Mouse (Mus musculus): Measurements from ENCODE around the gene Cdh16. TPM values are rescaled to one million over a fixed set of nuclear protein-coding genes. Genes with fewer than 3 reads are reported as not detected.
A peak's percentile ranks its signal among the peaks of the same experiment; 100 is the strongest.
"Not testable (repeated sequence)": the region's sequence is repeated elsewhere in the genome, so short reads cannot be mapped to it uniquely, and the experiment has no call there.

Gene Cdh16
- total RNA-seq, 2 experiments from 2014 or later: 2.8 to 4.6 TPM

GRCm38 (mm10) chr8:104611613-104612012, 12.6 kb downstream of the Cdh16 start:
- DNase-seq: peak; percentile 17

GRCm38 (mm10) chr8:104610185-104610766, 13.9 kb downstream of the Cdh16 start:
- DNase-seq: peak; percentile 90

GRCm38 (mm10) chr8:104609222-104609621, 15.0 kb downstream of the Cdh16 start:
- peak; percentile 79 for DNase-seq

- DNase-seq: peak; percentile 86
Observed at GRCm38 (mm10) chr8:104607944-104608343, 16.3 kb downstream of the Cdh16 start.

GRCm38 (mm10) chr8:104606329-104606728, 17.9 kb downstream of the Cdh16 start:
- peak; percentile 85 for DNase-seq

- no peak for DNase-seq
Observed at GRCm38 (mm10) chr8:104603245-104603593, 21.0 kb downstream of the Cdh16 start.

- peak; percentile 93 for DNase-seq
Observed at GRCm38 (mm10) chr8:104602468-104603244, 21.5 kb downstream of the Cdh16 start.

- DNase-seq: peak; percentile 23
Observed at GRCm38 (mm10) chr8:104601941-104602371, 22.2 kb downstream of the Cdh16 start.

- no peak for DNase-seq
Observed at GRCm38 (mm10) chr8:104601386-104601785, 22.8 kb downstream of the Cdh16 start.

- DNase-seq: no peak
Observed at GRCm38 (mm10) chr8:104598496-104598895, 25.7 kb downstream of the Cdh16 start.

GRCm38 (mm10) chr8:104597656-104598055, 26.5 kb downstream of the Cdh16 start:
- no peak for DNase-seq

GRCm38 (mm10) chr8:104595773-104596536, 28.2 kb downstream of the Cdh16 start:
- DNase-seq: no peak

GRCm38 (mm10) chr8:104594611-104595362, 29.4 kb downstream of the Cdh16 start:
- no peak for DNase-seq

- no peak for DNase-seq
Observed at GRCm38 (mm10) chr8:104593536-104594325, 30.5 kb downstream of the Cdh16 start.

- DNase-seq: no peak
Observed at GRCm38 (mm10) chr8:104592566-104592965, 31.6 kb downstream of the Cdh16 start.

- DNase-seq: no peak
Observed at GRCm38 (mm10) chr8:104591856-104592255, 32.3 kb downstream of the Cdh16 start.

GRCm38 (mm10) chr8:104591133-104591834, 32.9 kb downstream of the Cdh16 start, which contains the start of gene Pdp2:
TSS of gene Pdp2 (plus strand) at chr8:104591451.
- peak; percentile 92 for DNase-seq

- no peak for DNase-seq
Observed at GRCm38 (mm10) chr8:104590284-104590683, 33.9 kb downstream of the Cdh16 start.

- DNase-seq: no peak
Observed at GRCm38 (mm10) chr8:104584522-104584921, 39.7 kb downstream of the Cdh16 start.

- not testable (repeated sequence) for DNase-seq
Observed at GRCm38 (mm10) chr8:104577606-104578005, 46.6 kb downstream of the Cdh16 start.

GRCm38 (mm10) chr8:104576820-104577219, 47.4 kb downstream of the Cdh16 start:
- no peak for DNase-seq
